Comparison of ENCODE assay signal across 8 mouse cellular contexts in the genomic region with DNA sequence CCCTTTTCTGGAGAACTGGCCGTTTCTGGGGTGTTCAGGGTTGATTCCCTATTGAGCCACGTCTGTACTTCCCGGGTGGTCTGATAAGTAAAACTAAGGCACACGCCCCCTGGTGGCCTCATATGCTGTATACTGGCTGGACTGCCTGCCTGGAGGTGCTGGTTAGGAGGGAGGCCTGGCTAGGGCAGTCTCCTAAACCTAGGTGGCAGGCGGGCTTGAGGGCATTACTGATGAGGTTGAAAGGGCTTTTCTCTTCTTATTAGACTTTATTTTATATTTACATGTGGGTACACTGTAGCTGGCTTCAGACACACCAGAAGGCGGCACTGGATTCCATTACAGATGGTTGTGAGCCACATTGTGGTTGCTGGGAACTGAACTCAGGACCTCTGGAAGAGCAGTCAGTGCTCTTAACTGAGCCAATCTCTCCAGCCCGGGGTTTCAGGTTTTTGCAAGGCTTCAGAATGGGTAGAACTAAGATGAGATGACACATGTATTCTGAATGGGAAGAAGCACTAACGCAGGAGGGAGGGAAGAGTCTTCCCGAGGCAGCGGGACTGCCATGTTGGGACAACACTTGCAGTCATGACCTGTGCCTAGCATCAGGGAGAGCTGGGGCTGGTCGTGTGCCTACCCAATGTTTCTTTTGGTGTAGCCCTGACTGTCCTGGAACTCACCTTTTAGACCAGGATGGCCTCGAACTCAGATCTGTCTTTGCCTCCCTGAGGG. TPM values are rescaled to one million over a fixed set of nuclear protein-coding genes. Genes with fewer than 3 reads are reported as not detected.
A peak's percentile ranks its signal among the peaks of the same experiment; 100 is the strongest.
DNase-seq lines count a peak whose midpoint lies in the region; ATAC-seq and TF ChIP-seq lines count a peak whose summit lies in the region.
"Had no signal": no experiment of that assay in that cellular context is flagged by ENCODE, and none has a peak within 500 bp of the region (broad histone marks: within the 10 kb centered on the region; RNA-seq: fewer than 3 reads in every experiment).

No protein-coding gene starts in this region.

- no peak overlapping the region for H3K9ac ChIP-seq in kidney, embryonic 14.5 days (ENCODE audit: low read depth, low read length)
- no peak overlapping the region for H3K9ac ChIP-seq in lung, embryonic 14.5 days

- peak; percentile 68 for DNase-seq in urinary bladder, postnatal 25 days (ENCODE audit: low spot score)
- DNase-seq in urinary bladder, postnatal 10 days (ENCODE audit: low spot score), result no peak
- peak; percentile 82 for DNase-seq in brain, adult 2 months (ENCODE audit: low read depth, low spot score)
- DNase-seq in frontal cortex, postnatal 36 days (ENCODE audit: low spot score in 2 of 2), result peak; percentile 45 to 65
- peak; percentile 96 for DNase-seq in lung, embryonic 14.5 days
- DNase-seq in right cerebral cortex, postnatal 4 days, result peak; percentile 86

- peak; percentile 85 for TF ChIP-seq CTCF in lung, embryonic 14.5 days (IDR thresholded peaks at IDR 0.05; ENCODE audit: low read depth)

- peaks cover 21% of the 10 kb centered on the region for H3K4me1 ChIP-seq in kidney, embryonic 14.5 days (ENCODE audit: control insufficient read depth, insufficient read depth, low read length)
- H3K4me1 ChIP-seq in lung, embryonic 14.5 days (ENCODE audit: insufficient read depth), result no peaks in the 10 kb centered on the region

- peaks cover 29% of the 10 kb centered on the region for H3K36me3 ChIP-seq in kidney, embryonic 14.5 days (ENCODE audit: control insufficient read depth, insufficient read depth, low read length)
- H3K36me3 ChIP-seq in lung, embryonic 14.5 days (ENCODE audit: insufficient read depth), result peaks cover 32% of the 10 kb centered on the region

- no peak overlapping the region for H3K4me2 ChIP-seq in kidney, embryonic 14.5 days (replicated peaks; ENCODE audit: low read depth, low read length)
- H3K4me2 ChIP-seq in lung, embryonic 14.5 days, result no peak overlapping the region

- peak; percentile 33 for ATAC-seq in kidney, embryonic 14.5 days (ENCODE audit: low FRiP score, low TSS enrichment)
- peak; percentile 44 for ATAC-seq in lung, embryonic 14.5 days (ENCODE audit: insufficient read depth)

- H3K9me3 ChIP-seq in kidney, embryonic 14.5 days (ENCODE audit: control insufficient read depth, low read length), result no peaks in the 10 kb centered on the region
- H3K9me3 ChIP-seq in lung, embryonic 14.5 days (ENCODE audit: low read depth, low read length), result no peaks in the 10 kb centered on the region

- no peak overlapping the region for H3K4me3 ChIP-seq in kidney, embryonic 14.5 days (ENCODE audit: low read length)
- no peak overlapping the region for H3K4me3 ChIP-seq in lung, embryonic 14.5 days (ENCODE audit: low read depth, low read length)

- 37% methylated on average over 12 of the region's 12 CpGs for WGBS in kidney, embryonic 14.5 days
- 27% methylated on average over 12 of the region's 12 CpGs for WGBS in lung, embryonic 14.5 days

- no peak overlapping the region for H3K27ac ChIP-seq in kidney, embryonic 14.5 days (ENCODE audit: low read depth, low read length)
- H3K27ac ChIP-seq in lung, embryonic 14.5 days (ENCODE audit: low read depth), result no peak overlapping the region
- H3K27ac ChIP-seq: heart, embryonic 13.5 days had no signal

- peaks cover 32% of the 10 kb centered on the region for H3K27me3 ChIP-seq in kidney, embryonic 14.5 days (ENCODE audit: control insufficient read depth, insufficient read depth, low read length)
- peaks cover 32% of the 10 kb centered on the region for H3K27me3 ChIP-seq in lung, embryonic 14.5 days (ENCODE audit: insufficient read depth, low read length)

RNA-seq across cellular contexts. Expression of gene Slc5a5, which starts 1.3 kb away (rescaled TPM):
- 0.09 and 0.19 TPM in 2 replicates for polyA plus RNA-seq in kidney, embryonic 14.5 days (2014; fragmentation: Nextera tagmentation; extraction: Ambion mirVana)
- 0.12 and 0.16 TPM in 2 replicates for polyA plus RNA-seq in lung, embryonic 14.5 days (2014; fragmentation: Nextera tagmentation; extraction: Ambion mirVana)

RNA-seq across cellular contexts. Expression of gene Rpl18a, which starts 3.4 kb away (rescaled TPM):
- polyA plus RNA-seq in kidney, embryonic 14.5 days (2014; fragmentation: Nextera tagmentation; extraction: Ambion mirVana), result 5,375 and 6,285 TPM in 2 replicates
- 5,317 and 5,483 TPM in 2 replicates for polyA plus RNA-seq in lung, embryonic 14.5 days (2014; fragmentation: Nextera tagmentation; extraction: Ambion mirVana)

RNA-seq across cellular contexts. Expression of gene Map1s, which starts 11.9 kb away (rescaled TPM):
- 32.1 and 43.4 TPM in 2 replicates for polyA plus RNA-seq in kidney, embryonic 14.5 days (2014; fragmentation: Nextera tagmentation; extraction: Ambion mirVana)
- 53.3 and 54.4 TPM in 2 replicates for polyA plus RNA-seq in lung, embryonic 14.5 days (2014; fragmentation: Nextera tagmentation; extraction: Ambion mirVana)

RNA-seq across cellular contexts. Expression of gene Ccdc124, which starts 20.1 kb away (rescaled TPM):
- polyA plus RNA-seq in kidney, embryonic 14.5 days (2014; fragmentation: Nextera tagmentation; extraction: Ambion mirVana), result 117 and 142 TPM in 2 replicates
- polyA plus RNA-seq in lung, embryonic 14.5 days (2014; fragmentation: Nextera tagmentation; extraction: Ambion mirVana), result 121 and 125 TPM in 2 replicates

RNA-seq across cellular contexts. Expression of gene Kcnn1, which starts 30.8 kb away (rescaled TPM):
- polyA plus RNA-seq in kidney, embryonic 14.5 days (2014; fragmentation: Nextera tagmentation; extraction: Ambion mirVana), result 2.5 and 2.6 TPM in 2 replicates
- polyA plus RNA-seq in lung, embryonic 14.5 days (2014; fragmentation: Nextera tagmentation; extraction: Ambion mirVana), result 0.54 and 0.72 TPM in 2 replicates
